Mouse (Mus musculus) left cerebral cortex, adult 8-10 months (tissue): ENCODE measurements around the gene Ppp2r5d. TPM values are rescaled to one million over a fixed set of nuclear protein-coding genes. Genes with fewer than 3 reads are reported as not detected.

Source experiments
- DNase-seq, 2 experiments: peaks; one replicate each; pipeline ENCODE4 v3.0.0; 2022; ENCODE audit warnings: low spot score in 2 of 2
- total RNA-seq, 4 experiments: library from RNA; stranded (reverse); gene quantifications; 2 replicates each; pipeline ENCODE4 v1.2.4; 2022

Gene Ppp2r5d
- total RNA-seq, 4 experiments from 2014 or later, result 90.0 to 95.9 (median 92.0) TPM

- DNase-seq, result no peak
Observed at GRCm38 (mm10) chr17:46646322-46646662, 58.6 kb downstream of the Ppp2r5d start.

- peak; percentile 98 to 99 for DNase-seq
Observed at GRCm38 (mm10) chr17:46645561-46646321, 59.2 kb downstream of the Ppp2r5d start, which contains the start of the genes Klc4 and Mrpl2. Gene Klc4, minus strand, starts transcription at chr17:46646022. Gene Mrpl2, plus strand, starts transcription at chr17:46646229.

GRCm38 (mm10) chr17:46644916-46645475 lies 59.9 kb downstream of the Ppp2r5d start:
- DNase-seq, result no peak

- DNase-seq, result no peak
Observed at GRCm38 (mm10) chr17:46644152-46644805, 60.6 kb downstream of the Ppp2r5d start.

GRCm38 (mm10) chr17:46642060-46642459 lies 62.9 kb downstream of the Ppp2r5d start:
- DNase-seq, result no peak

- no peak for DNase-seq
Observed at GRCm38 (mm10) chr17:46639929-46640328, 65.0 kb downstream of the Ppp2r5d start.

GRCm38 (mm10) chr17:46636831-46637523 lies 67.9 kb downstream of the Ppp2r5d start:
- no peak for DNase-seq

Other genes starting within 250 kb of the Ppp2r5d start
- gene Ttbk1, start 217.4 kb downstream of the Ppp2r5d start, total RNA-seq, result 100 to 1,000 TPM; 110 to 125 (median 119) TPM
- 1 to 10 TPM; 3.0 to 5.4 (median 4.8) TPM for gene Dnph1, start 208.4 kb downstream of the Ppp2r5d start, total RNA-seq
- gene Cul9, start 158.7 kb downstream of the Ppp2r5d start, total RNA-seq, result 10 to 100 TPM; 62.1 to 68.2 (median 66.4) TPM
- gene Srf, start 148.9 kb downstream of the Ppp2r5d start, total RNA-seq, result 10 to 100 TPM; 57.3 to 61.0 (median 60.6) TPM
- 10 to 100 TPM; 11.2 to 12.9 (median 11.8) TPM for gene Ptk7, start 75.6 kb downstream of the Ppp2r5d start, total RNA-seq
- gene Klc4, start 59.1 kb downstream of the Ppp2r5d start, total RNA-seq, result 10 to 100 TPM; 20.8 to 23.4 (median 22.5) TPM
- 10 to 100 TPM; 54.2 to 66.0 (median 59.1) TPM for gene Mrpl2, start 58.9 kb downstream of the Ppp2r5d start, total RNA-seq
- 10 to 100 TPM; 28.0 to 33.6 (median 32.5) TPM for gene Cul7, start 54.8 kb downstream of the Ppp2r5d start, total RNA-seq
- 10 to 100 TPM; 16.6 to 19.3 (median 17.9) TPM for gene Rrp36, start 30.8 kb downstream of the Ppp2r5d start, total RNA-seq
- gene Mea1, start 26.3 kb downstream of the Ppp2r5d start, total RNA-seq, result 100 to 1,000 TPM; 108 to 117 (median 113) TPM
- gene Klhdc3, start 24.2 kb downstream of the Ppp2r5d start, total RNA-seq, result 100 to 1,000 TPM; 175 to 193 (median 189) TPM
- gene Pex6, start 6.4 kb upstream of the Ppp2r5d start, total RNA-seq, result 10 to 100 TPM; 43.0 to 46.5 (median 45.4) TPM
- gene Gnmt, start 24.1 kb upstream of the Ppp2r5d start, total RNA-seq, result under 1 TPM in 3 of 4 experiments, not detected in 1; 0.43 to 0.74 (median 0.63) TPM
- 10 to 100 TPM; 66.8 to 75.9 (median 71.0) TPM for gene Cnpy3, start 47.1 kb upstream of the Ppp2r5d start, total RNA-seq
- under 1 TPM in 2 of 4 experiments, not detected in 2; 0.28 to 0.46 TPM for gene Ptcra, start 58.6 kb upstream of the Ppp2r5d start, total RNA-seq
- gene 2310039H08Rik, start 67.5 kb upstream of the Ppp2r5d start, total RNA-seq, result 1 to 10 TPM; 6.4 to 6.9 (median 6.7) TPM
- 10 to 100 TPM; 39.0 to 54.3 (median 41.4) TPM for gene Rpl7l1, start 77.6 kb upstream of the Ppp2r5d start, total RNA-seq
- 10 to 100 TPM; 54.4 to 63.1 (median 59.4) TPM for gene Bicral, start 153.4 kb upstream of the Ppp2r5d start, total RNA-seq
- gene Tbcc, start 185.6 kb upstream of the Ppp2r5d start, total RNA-seq, result 10 to 100 TPM; 26.1 to 38.4 (median 32.5) TPM
- gene Prph2, start 205.3 kb upstream of the Ppp2r5d start, total RNA-seq, result under 1 TPM in 1 of 4 experiments, not detected in 3; 0.13 TPM